Mouse (Mus musculus) spleen, adult 2 months (tissue): ENCODE measurements around the gene Tmem161b. TPM values are rescaled to one million over a fixed set of nuclear protein-coding genes. Genes with fewer than 3 reads are reported as not detected.

Source experiments
- DNase-seq, 2 experiments: peaks; one replicate each; pipeline versions ENCODE4 v3.0.0 to v3.0.0-alpha.2; 2012 to 2021; ENCODE audit warnings: low spot score in 2 of 2, low read depth in 1 of 2
- H3K27ac ChIP-seq: fragments of 200-500 bp; 2 replicates; pipeline ENCODE4 v1.5.1; 2012; ENCODE audit warnings: low read length, inconsistent platforms; ENCODE audit not compliant: insufficient read depth
- H3K27me3 ChIP-seq: fragments of 200-500 bp; 2 replicates; pipeline ENCODE4 v1.6.1; 2012; ENCODE audit warnings: mild to moderate bottlenecking, moderate library complexity, low read length, inconsistent platforms; ENCODE audit not compliant: control insufficient read depth, insufficient read depth
- H3K36me3 ChIP-seq: fragments of 200-500 bp; 2 replicates; pipeline ENCODE4 v1.6.1; 2012; ENCODE audit warnings: mild to moderate bottlenecking, low read length, inconsistent platforms; ENCODE audit not compliant: control insufficient read depth, insufficient read depth
- H3K4me1 ChIP-seq: fragments of 200-500 bp; 2 replicates; pipeline ENCODE4 v1.6.1; 2011; ENCODE audit warnings: inconsistent platforms; ENCODE audit not compliant: control insufficient read depth, insufficient read depth, insufficient read length
- H3K4me3 ChIP-seq: fragments of 200-500 bp; 2 replicates; pipeline ENCODE4 v1.5.1; 2011; ENCODE audit warnings: mild to moderate bottlenecking, inconsistent platforms; ENCODE audit not compliant: insufficient read depth, insufficient read length; ENCODE audit errors: extremely low read depth
- CTCF ChIP-seq: fragments of 200-500 bp; IDR thresholded peaks from 2 replicates; pipeline ENCODE4 v1.5.1; 2011; ENCODE audit warnings: mild to moderate bottlenecking, inconsistent platforms; ENCODE audit not compliant: insufficient read depth, insufficient read length, insufficient replicate concordance; ENCODE audit errors: extremely low read depth
- POLR2A ChIP-seq: fragments of 200-500 bp; IDR thresholded peaks from 2 replicates; pipeline ENCODE4 v1.6.1; 2011; ENCODE audit warnings: low read depth, low read length, inconsistent platforms
- WGBS: fragments of 180-500 bp; shearing (Covaris S2); methylation state at CpG from one replicate; pipeline ENCODE4 v1.1.7; 2018; 5-methylcytosine and 5-hydroxymethylcytosine counted together
- polyA plus RNA-seq: library from polyadenylated mRNA; depleted of rRNA; stranded (reverse); fragments of >200 nt; gene quantifications from 2 replicates; pipeline ENCODE4 v1.2.3, GENCODE M21; 2012

The Tmem161b gene
- polyA plus RNA-seq, 1 experiment, result 2.5 TPM

- Histone ChIP-seq H3K27me3 (no peaks in the 10 kb centered on the region), H3K4me3 (no peak overlapping the region), H3K27ac (no peak overlapping the region), H3K36me3 (peaks cover 3% of the 10 kb centered on the region), H3K4me1 (no peaks in the 10 kb centered on the region)
- no peak for TF ChIP-seq CTCF
- TF ChIP-seq POLR2A, result no peak
- DNase-seq, result no peak
Measured at GRCm38 (mm10) chr13:84282966-84283365, 60.9 kb downstream of the Tmem161b start.

DNA sequence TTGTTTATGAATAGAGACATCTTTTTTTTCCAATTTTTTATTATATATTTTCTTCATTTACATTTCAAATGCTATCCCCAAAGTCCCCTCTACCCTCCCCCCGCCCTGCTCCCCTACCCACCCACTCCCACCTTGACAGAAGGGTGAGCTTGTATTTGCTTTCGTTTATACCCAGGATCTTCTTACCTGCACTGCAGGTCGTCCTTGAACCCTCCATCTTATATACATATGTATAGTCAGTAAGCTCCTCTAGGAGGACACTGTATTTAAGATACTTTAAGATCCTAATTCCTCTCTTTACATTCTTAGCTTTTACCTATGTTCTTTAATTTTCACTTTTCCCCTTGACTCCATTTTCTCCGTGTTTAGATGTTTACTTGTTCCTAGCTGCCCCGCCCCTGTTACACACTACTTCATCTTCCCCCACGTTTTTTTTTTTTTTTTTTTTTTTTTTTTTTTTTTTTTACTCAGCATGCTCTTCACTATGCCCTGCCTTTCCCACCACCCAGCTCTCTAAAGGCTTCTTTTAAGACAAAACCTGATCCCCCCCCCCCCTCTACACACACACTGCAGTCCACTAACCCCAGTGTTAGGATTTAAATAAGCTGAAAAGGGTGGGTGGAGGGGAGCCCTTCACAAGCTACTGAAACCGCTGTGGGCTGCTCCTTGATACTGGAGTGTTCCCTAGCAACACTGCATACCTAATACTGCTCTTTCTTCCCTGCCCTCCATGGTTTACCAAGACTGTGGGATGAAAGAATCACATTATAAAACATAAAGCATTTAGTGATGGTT is 62.9 kb downstream of the Tmem161b start:
- TF ChIP-seq POLR2A, result no peak
- no peak for TF ChIP-seq CTCF
- H3K4me1 ChIP-seq, result no peaks in the 10 kb centered on the region
- no peaks in the 10 kb centered on the region for H3K27me3 ChIP-seq
- H3K4me3 ChIP-seq, result no peak overlapping the region
- DNase-seq, result no peak
- H3K36me3 ChIP-seq, result peaks cover 3% of the 10 kb centered on the region
- H3K27ac ChIP-seq, result no peak overlapping the region
- 84% methylated on average over 7 of the region's 7 CpGs for WGBS

GRCm38 (mm10) chr13:84285559-84285945 is 63.5 kb downstream of the Tmem161b start:
- 95% methylated on average over 3 of the region's 3 CpGs for WGBS
- Histone ChIP-seq H3K27me3 (no peaks in the 10 kb centered on the region), H3K4me3 (no peak overlapping the region)

GRCm38 (mm10) chr13:84299445-84300053 is 77.5 kb downstream of the Tmem161b start:
- peaks cover 6% of the 10 kb centered on the region for H3K36me3 ChIP-seq
- no peaks in the 10 kb centered on the region for H3K4me1 ChIP-seq
- H3K27ac ChIP-seq, result no peak overlapping the region
- WGBS, result 93% methylated on average over 2 of the region's 2 CpGs
- no peak for DNase-seq
- no peak for TF ChIP-seq POLR2A
- H3K4me3 ChIP-seq, result no peak overlapping the region
- H3K27me3 ChIP-seq, result no peaks in the 10 kb centered on the region

More at GRCm38 (mm10) chr13:84285559-84285945, 63.5 kb downstream of the Tmem161b start:
- Histone ChIP-seq H3K36me3 (peaks cover 4% of the 10 kb centered on the region), H3K27ac (no peak overlapping the region), H3K4me1 (no peaks in the 10 kb centered on the region)
- TF ChIP-seq POLR2A, result no peak
- TF ChIP-seq CTCF, result no peak
- no peak for DNase-seq

- Histone ChIP-seq H3K27me3 (peaks cover 15% of the 10 kb centered on the region), H3K4me1 (peaks cover 3% of the 10 kb centered on the region; the same call in 1 of the 2 replicates), H3K27ac (no peak overlapping the region), H3K4me3 (no peak overlapping the region), H3K36me3 (no peaks in the 10 kb centered on the region)
- WGBS, result 45% methylated on average over 5 of the region's 5 CpGs
- TF ChIP-seq POLR2A (no peak), CTCF (no peak)
- DNase-seq, result no peak
Measured at GRCm38 (mm10) chr13:84343272-84343671, 121.2 kb downstream of the Tmem161b start.

DNA sequence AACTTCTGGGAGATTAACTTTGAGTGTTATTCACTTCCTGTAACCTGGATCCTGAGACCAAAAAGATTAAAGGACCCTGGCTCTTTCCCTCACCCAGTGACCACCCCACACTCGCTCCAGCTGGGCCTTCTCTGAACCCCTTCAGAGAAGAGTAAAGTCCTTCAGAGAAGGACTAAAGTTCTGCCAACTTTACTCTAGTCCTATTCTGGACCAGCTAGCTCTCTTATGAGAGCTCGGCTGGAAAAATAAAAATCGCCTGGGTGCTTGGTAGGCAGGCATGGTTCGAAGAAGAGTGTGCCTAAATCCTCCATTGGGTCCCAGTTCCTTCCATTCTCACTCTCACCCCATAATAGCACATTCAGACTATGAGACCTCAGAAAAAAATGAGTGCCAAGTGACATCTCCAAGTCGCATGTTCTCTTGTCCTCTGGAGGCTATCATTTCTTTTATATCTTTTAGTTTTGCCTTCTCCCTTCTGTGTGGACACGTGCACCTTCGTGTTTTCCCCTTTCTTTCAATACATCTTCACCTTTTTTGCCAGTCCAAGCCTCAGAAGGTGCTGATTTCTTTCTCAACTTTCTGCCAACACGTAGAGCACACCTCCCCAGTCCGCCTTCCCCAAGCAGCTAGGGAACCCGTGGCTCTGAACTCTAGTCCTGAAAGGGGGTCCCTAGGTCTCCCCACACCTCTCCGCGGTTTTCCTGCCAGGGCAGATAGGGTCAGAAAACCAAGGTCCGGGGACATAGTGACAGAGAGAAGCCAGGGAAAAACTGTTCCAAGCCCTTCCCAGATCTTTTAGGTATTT is 121.8 kb downstream of the Tmem161b start:
- H3K4me3 ChIP-seq, result no peak overlapping the region
- peaks cover 18% of the 10 kb centered on the region for H3K27me3 ChIP-seq

More for the DNA sequence above, 121.8 kb downstream of the Tmem161b start:
- no peak overlapping the region for H3K27ac ChIP-seq
- 16% methylated on average over 13 of the region's 13 CpGs for WGBS
- H3K4me1 ChIP-seq, result peaks cover 5% of the 10 kb centered on the region; the same call in 1 of the 2 replicates
- no peak for DNase-seq
- H3K36me3 ChIP-seq, result no peaks in the 10 kb centered on the region
- TF ChIP-seq CTCF, result no peak
- no peak for TF ChIP-seq POLR2A
